Mouse (Mus musculus) spleen, postnatal 14 days (tissue): ENCODE results near the gene Foxo3.

Experiments
- DNase-seq, 2 experiments: peaks; one replicate each; pipeline ENCODE4 v3.0.0; 2021 to 2022; ENCODE audit warnings: low spot score in 2 of 2

Foxo3 gene

GRCm38 (mm10) chr10:42249965-42250364, 26.6 kb downstream of the Foxo3 start:
- DNase-seq, result no peak

GRCm38 (mm10) chr10:42248644-42249043, 27.9 kb downstream of the Foxo3 start:
- no peak for DNase-seq

DNA sequence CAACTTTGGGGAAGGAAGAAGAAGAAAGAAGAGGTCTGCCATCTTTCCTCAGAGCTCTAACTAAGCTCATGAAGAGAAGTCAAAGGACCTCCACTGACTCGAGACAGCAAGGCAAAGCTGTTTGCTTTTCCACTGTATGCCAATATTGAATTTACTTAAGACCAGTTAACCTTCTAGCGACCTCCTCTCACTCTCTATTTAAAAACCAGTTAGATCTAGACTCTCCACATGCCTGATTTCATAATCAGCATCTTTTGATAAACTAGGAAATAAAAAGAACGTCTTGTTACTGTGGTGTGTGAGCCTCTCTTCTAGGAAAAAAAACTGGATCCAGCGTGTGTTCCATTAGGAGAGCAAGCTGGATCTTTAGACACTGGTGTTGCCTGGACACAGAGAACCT, 28.4 kb downstream of the Foxo3 start:
- no peak for DNase-seq

- no peak for DNase-seq
Measured at GRCm38 (mm10) chr10:42247125-42247816, 29.3 kb downstream of the Foxo3 start.

DNA sequence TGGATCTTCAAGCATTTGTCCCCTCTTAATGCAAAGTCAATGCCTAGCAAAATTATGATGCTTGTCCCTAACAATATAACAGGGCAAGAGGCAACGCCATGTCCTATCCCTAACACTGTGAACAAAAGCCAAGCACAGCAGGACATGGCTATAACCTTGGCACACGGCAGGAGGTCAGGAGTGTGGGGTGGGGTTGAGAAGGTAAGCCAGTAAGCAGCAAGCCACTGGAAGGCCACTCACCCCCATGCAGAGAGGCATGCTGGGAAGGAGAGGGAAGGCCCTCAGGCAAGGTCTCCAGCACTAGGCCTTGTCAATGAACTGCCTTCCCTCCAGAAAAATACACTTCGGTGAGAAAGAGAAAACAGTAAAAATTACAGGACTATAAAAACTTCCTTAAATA, 30.1 kb downstream of the Foxo3 start:
- DNase-seq, result no peak

- no peak for DNase-seq
Measured at GRCm38 (mm10) chr10:42245636-42246035, 30.9 kb downstream of the Foxo3 start.

DNA sequence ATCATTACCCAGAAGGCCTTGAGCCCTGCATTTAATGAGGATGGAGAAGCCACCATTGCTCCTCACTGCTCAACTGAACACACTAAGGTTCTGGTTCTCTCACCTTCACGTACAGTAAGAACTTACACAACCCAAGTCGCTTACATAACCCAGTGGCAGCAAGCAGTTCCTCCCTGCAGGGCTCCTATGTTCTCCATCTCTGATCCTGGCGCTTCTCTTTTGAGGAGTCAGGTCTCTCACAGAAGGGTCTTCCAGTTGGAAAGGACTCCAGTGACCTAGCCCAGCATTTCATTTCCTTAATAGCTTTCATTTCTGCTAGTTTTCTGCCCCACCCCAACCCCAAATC, 31.3 kb downstream of the Foxo3 start:
- no peak for DNase-seq

DNA sequence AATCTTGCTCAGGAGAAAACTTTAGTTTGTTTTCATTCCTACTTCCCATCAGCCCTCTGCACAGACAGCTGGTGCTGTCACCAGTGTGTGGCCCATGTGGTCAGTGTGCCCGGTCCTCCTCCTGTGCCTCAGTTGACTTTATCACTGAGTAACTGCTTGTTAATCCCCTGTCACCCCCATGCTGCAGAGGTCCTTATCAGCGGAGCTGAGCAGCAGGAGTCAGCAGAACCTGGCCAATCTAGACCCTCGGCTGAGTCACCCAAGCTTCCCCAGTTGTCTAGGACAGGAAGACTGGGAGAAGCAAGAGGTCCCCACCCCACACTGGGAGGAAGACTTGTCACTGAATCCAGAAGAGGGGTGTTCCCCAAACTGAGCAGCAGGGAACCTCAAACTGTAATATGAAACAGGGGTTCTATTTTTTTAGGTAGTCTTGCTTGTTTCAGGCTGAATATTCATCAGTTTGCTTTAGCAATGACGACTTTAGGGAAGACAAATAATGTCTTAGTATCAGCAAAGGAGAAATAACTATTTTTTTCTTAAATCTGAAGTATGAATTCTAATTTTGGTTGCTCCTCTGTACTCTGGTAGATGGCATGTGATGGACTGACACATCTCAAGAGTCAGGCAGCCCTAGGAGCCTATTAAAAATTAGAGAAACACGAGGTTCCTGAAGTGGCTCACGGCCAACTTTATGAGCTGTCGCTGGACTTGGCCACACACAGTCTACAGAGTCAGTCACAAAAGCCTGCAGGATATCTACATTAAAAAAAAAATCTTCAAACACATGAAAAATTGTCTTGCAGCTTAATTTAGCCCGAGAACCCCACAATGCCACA, 31.9 kb downstream of the Foxo3 start:
- DNase-seq, result no peak

DNA sequence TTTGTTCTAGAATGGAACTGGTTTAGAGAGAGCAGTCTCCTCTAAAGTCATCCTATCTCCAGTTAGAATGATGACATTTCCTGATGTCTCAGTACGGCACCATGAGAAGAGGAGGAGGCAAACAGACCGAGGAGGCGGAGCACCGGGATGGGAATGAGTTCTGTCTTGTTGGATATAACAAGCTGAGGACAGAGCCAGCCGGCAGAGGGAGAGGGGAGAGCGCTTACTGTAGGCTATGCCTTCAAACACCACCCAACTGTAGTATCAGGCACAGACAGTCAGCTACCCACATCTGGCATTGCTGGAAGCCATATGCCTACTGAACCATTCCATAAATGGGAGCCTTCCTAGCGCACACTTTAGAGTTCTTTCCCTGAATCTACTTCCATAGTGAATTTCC, 32.6 kb downstream of the Foxo3 start:
- no peak for DNase-seq

DNA sequence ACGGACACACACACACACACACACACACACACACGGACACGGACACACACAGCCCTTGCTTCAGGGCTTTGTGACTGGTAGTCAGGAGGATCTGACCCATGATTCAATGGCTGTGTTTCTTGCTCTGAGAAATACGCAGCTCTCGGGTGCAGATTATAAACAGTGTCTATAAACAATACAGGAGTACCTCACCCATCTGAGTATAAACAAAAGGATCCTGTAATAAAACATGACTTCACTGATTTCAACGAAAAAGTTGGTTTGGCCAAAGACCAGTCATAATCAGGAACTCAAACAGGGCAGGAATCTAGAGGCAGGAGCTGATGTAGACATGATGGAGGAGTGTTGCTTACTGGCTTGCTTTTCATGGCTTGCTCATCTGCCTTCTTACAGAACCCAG, 34.1 kb downstream of the Foxo3 start:
- DNase-seq, result no peak

- DNase-seq, result no peak
Measured at GRCm38 (mm10) chr10:42241775-42242174, 34.8 kb downstream of the Foxo3 start.

DNA sequence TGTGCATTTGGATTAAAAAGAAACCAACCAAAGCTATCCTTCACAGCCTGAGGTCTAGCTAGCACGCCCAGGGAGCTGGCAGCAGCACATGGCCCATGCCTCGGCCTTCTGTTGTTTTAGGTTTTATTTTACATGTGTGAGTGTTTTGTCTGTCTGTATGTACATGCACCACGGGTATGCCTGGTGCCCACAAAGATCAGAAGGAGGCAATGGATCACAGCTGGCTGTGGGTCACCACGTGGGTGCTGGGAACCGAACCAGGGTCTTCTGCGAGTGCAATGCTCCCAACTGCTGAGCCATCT, 36.8 kb downstream of the Foxo3 start:
- DNase-seq, result no peak

- no peak for DNase-seq
Measured at GRCm38 (mm10) chr10:42238923-42239809, 37.4 kb downstream of the Foxo3 start.

GRCm38 (mm10) chr10:42238296-42238695, 38.3 kb downstream of the Foxo3 start:
- DNase-seq, result no peak

DNA sequence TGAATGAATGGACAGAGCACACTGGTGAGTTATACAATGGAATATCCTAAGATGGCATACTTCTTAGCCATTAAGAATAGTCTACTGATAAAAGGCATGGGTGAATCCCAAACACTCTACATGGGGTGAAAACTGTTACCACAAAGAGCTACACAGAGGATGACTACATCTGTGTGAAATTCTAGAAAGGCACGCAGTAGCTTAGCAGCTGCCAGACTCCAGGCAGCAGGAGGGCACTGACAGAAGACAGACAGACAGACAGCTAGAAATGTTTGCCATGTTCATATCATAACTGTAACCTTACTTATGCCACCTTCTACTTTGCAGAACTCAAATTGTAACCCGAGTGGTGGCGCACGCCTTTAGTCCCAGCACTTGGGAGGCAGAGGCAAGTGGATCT, 39.0 kb downstream of the Foxo3 start:
- DNase-seq, result no peak

DNA sequence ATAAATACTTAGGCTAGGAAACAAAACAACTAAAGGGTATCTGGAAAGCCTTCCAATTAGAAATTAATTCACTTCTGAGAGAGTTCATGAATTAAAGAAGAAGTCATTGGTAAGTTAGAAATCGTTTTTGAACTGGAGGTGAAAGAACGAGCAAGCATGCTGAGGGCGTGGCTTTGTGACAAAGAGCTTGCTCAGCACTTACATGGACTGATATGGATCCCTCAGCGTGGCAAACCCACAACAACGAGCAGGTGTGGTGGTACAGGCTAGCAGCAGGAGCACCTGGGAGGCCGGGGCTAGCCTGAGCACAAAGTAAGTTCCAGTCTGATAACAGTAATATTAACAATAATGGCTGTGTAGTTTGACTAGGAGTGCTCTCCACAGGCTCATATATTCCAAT, 41.2 kb downstream of the Foxo3 start:
- DNase-seq, result no peak

DNA sequence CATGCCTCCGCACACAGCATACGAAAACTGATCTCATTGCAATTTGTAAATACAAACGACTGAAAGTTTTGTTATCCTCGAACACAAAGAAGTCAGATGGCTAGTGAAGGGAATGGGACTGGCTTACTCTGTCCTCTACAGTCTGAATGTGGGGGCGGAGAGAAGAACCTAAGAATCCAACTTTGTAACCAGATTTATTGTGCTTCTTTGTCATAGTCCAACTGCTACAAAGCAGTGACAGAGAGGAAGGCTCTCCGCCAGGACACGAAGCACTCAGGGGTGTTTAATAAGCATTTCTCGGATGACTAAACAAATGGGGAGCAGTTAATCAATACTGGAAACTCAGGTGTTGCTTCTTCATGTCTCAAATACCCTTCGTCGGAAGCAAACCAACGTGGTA, 43.6 kb downstream of the Foxo3 start:
- DNase-seq, result no peak

DNA sequence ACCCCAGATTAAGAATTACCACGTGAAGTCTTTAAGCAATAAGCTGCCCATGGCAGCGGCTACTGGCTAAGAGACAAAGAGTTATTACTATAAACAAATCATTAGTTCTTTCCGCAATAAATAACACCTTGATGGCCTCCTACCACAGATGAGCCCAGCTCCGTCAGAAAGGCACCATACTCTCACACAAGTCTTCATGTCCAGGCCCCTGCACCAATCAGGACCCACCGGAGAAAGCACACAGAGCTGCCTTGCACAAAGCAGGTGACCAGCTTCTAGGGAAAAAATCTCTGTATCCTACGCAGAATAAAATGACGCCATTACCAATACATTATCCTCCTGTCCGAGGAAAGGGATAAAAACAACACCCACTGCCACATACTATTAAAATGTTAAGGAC, 44.7 kb downstream of the Foxo3 start:
- no peak for DNase-seq

DNA sequence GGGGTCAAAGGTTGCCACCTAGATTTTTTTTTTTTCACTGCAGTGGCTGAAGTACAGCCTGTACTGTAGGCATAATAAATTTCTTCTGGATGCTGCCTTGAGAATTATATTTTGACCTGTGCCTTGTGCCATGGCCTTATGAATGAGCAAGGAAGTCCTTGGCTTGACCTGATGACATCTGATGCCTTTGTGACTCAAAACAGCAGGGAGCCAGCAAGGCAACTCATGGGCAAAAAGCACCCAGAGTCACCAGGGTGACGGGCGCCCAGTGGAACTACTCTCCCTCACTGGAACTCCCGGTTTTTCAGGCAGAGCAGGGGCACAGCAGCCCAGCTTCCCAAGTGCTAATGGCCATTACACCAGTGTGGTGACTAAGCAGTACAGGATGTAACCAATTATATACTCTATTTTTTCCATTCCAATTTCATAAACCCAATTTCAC, 45.4 kb downstream of the Foxo3 start:
- DNase-seq, result no peak

DNA sequence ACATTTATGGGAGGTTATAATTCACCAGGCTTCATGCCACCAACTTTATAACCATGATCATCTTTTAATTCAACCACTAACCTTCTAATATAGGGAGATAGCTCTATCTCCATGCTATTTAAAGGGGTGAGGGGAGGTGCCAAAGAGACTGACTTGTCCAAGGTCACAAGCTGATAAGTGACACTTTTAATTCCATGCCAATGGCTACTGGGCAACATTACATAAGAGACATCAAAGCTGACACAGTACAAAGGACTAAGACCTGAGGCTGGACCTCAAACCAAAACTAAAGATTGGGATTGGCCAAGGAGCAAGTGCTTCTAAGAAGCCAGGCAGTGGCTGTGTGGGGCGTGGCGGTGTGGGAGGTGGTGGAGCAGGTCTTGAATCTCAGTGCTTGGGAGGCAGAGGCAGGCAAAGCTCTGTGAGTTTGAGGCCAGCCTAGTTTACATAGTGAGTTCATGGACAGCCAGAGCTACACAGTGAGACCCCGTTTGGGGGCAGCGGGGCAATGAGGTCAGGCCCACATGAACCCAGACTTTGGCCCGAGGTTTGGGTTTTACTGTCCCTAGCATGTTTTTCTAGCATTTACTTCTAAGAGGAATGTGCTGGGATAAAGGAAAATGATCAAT, 46.0 kb downstream of the Foxo3 start:
- no peak for DNase-seq

DNA sequence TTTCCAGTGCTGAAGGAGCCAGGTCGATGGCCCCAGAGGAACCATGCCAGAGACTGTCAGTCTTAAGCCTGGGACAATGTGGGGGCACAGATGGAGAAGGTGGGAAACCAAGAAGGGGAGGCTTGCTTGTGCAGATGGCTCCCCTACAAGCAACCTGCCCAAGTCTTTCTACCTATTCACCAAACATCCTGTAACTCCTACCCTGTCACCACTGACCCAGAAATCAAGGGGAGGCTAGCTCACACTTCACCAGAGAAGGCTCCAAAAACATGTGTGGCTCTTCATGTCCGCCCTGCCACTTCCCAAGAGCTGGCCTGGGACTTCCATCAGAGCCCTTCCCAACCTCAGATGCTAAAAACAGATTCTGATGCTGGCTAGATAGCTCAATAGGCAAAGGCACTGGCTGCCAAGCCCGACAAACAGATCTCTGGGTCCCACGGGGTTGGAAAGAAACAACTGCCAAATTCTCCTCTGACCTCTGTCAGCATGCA, 48.8 kb downstream of the Foxo3 start:
- no peak for DNase-seq

- DNase-seq, result no peak
Measured at GRCm38 (mm10) chr10:42226176-42226575, 50.4 kb downstream of the Foxo3 start.
